Mouse (Mus musculus) forebrain, postnatal 0 days (tissue): ENCODE data around the gene Kctd11. TPM values are rescaled to one million over a fixed set of nuclear protein-coding genes. Genes with fewer than 3 reads are reported as not detected.
A peak's percentile ranks its signal among the peaks of the same experiment; 100 is the strongest.

Source experiments
- ATAC-seq: fragments of 200-750 bp; cut with Nextera tagmentation; 2 replicates; pipeline ENCODE4 v1.8.0; 2017; ENCODE audit warnings: mild to moderate bottlenecking, moderate library complexity
- DNase-seq: peaks from one replicate; pipeline ENCODE4 v3.0.0-alpha.2; 2015
- H3K27ac ChIP-seq: fragments of 300-500 bp; sonication (generic); 2 replicates; pipeline ENCODE4 v1.5.1; 2014; ENCODE audit warnings: low read depth, mild to moderate bottlenecking, antibody characterized with exemption, low read length, moderate library complexity, mixed read lengths
- H3K27me3 ChIP-seq: fragments of 300-500 bp; sonication (generic); 2 replicates; pipeline ENCODE4 v1.6.1; 2014; ENCODE audit warnings: mild to moderate bottlenecking, low read length, mixed read lengths; ENCODE audit not compliant: insufficient read depth
- H3K36me3 ChIP-seq: fragments of 300-500 bp; sonication (generic); 2 replicates; pipeline ENCODE4 v1.6.1; 2014; ENCODE audit warnings: mild to moderate bottlenecking, moderate library complexity; ENCODE audit not compliant: insufficient read depth
- H3K4me1 ChIP-seq: fragments of 300-500 bp; sonication (generic); 2 replicates; pipeline ENCODE4 v1.6.1; 2014; ENCODE audit warnings: antibody characterized with exemption; ENCODE audit not compliant: insufficient read depth
- H3K4me2 ChIP-seq: fragments of 300-500 bp; sonication (generic); 2 replicates; pipeline ENCODE4 v1.6.1; 2014; ENCODE audit warnings: low read depth, mild to moderate bottlenecking, moderate library complexity
- H3K4me3 ChIP-seq: fragments of 300-500 bp; sonication (generic); 2 replicates; pipeline ENCODE4 v1.5.1; 2014; ENCODE audit warnings: low read depth, low read length, mixed read lengths
- H3K9ac ChIP-seq: fragments of 300-500 bp; sonication (generic); 2 replicates; pipeline ENCODE4 v1.6.1; 2014; ENCODE audit warnings: mild to moderate bottlenecking
- H3K9me3 ChIP-seq: fragments of 300-500 bp; sonication (generic); 2 replicates; pipeline ENCODE4 v1.6.1; 2016; ENCODE audit warnings: low read length
- CTCF ChIP-seq: sonication (generic); IDR thresholded peaks from 2 replicates; pipeline ENCODE4 v1.5.1; 2016; ENCODE audit warnings: antibody characterized with exemption, control low read depth, low read depth
- WGBS: fragments of 180-500 bp; shearing (Covaris S2); extraction: QIAGEN DNeasy Blood & Tissue Kit; methylation state at CpG from one replicate; pipeline ENCODE4 v1.1.7; 2014; 5-methylcytosine and 5-hydroxymethylcytosine counted together
- microRNA-seq, 2 experiments: library from miRNA; unstranded; fragments of <30 nt; microRNA quantifications; one replicate each; pipeline ENCODE4; 2016
- polyA plus RNA-seq: library from polyadenylated mRNA; unstranded; fragments of >200 nt; fragmentation: Nextera tagmentation; extraction: Ambion mirVana; gene quantifications from 2 replicates; pipeline ENCODE4 v1.2.1, GENCODE M21; 2015
- total RNA-seq: library from RNA; depleted of rRNA; stranded (reverse); fragments of >200 nt; gene quantifications from 2 replicates; pipeline ENCODE4 v1.2.3, GENCODE M21; 2014; rRNA removed

The Kctd11 gene
- total and polyA plus RNA-seq, 2 experiments from 2014 or later: 0.88 to 1.0 TPM

- H3K4me3 ChIP-seq: peak overlapping the region; percentile 87
- no peaks in the 10 kb centered on the region for H3K9me3 ChIP-seq
- ATAC-seq (no peak), DNase-seq (peak; percentile 70)
- peaks cover 17% of the 10 kb centered on the region for H3K36me3 ChIP-seq
- no peak for TF ChIP-seq CTCF
- peak overlapping the region; percentile 95 for H3K4me2 ChIP-seq
- WGBS: 1% methylated on average over 46 of the region's 52 CpGs
- H3K27me3 ChIP-seq: no peaks in the 10 kb centered on the region
- H3K9ac ChIP-seq: peak overlapping the region; percentile 96
- H3K27ac ChIP-seq: peak overlapping the region; percentile 97
- H3K4me1 ChIP-seq: peaks cover 22% of the 10 kb centered on the region
Measured at GRCm38 (mm10) chr11:69836703-69837576, 44.3 kb downstream of the Kctd11 start.

GRCm38 (mm10) chr11:69835966-69836335 is 45.3 kb downstream of the Kctd11 start:
- no peak for ATAC-seq
- H3K4me1 ChIP-seq: peaks cover 22% of the 10 kb centered on the region
- WGBS: 2% methylated on average over 4 of the region's 4 CpGs
- H3K9ac ChIP-seq: peak overlapping the region; percentile 96
- H3K27me3 ChIP-seq: no peaks in the 10 kb centered on the region
- DNase-seq: no peak
- peaks cover 22% of the 10 kb centered on the region for H3K36me3 ChIP-seq
- no peak for TF ChIP-seq CTCF
- H3K9me3 ChIP-seq: no peaks in the 10 kb centered on the region
- H3K27ac ChIP-seq: peak overlapping the region; percentile 97
- peak overlapping the region; percentile 95 for H3K4me2 ChIP-seq
- peak overlapping the region; percentile 87 for H3K4me3 ChIP-seq

- H3K27me3 ChIP-seq: no peaks in the 10 kb centered on the region
- peak overlapping the region; percentile 87 for H3K4me3 ChIP-seq
- no peak for TF ChIP-seq CTCF
- DNase-seq (no peak), ATAC-seq (no peak)
- H3K4me2 ChIP-seq: peak overlapping the region; percentile 95
- H3K27ac ChIP-seq: peak overlapping the region; percentile 97
- WGBS: 6% methylated on average over 9 of the region's 9 CpGs
- H3K9ac ChIP-seq: peak overlapping the region; percentile 96
- H3K36me3 ChIP-seq: peaks cover 27% of the 10 kb centered on the region
- no peaks in the 10 kb centered on the region for H3K9me3 ChIP-seq
- H3K4me1 ChIP-seq: peaks cover 22% of the 10 kb centered on the region
Measured at GRCm38 (mm10) chr11:69835326-69835965, 45.8 kb downstream of the Kctd11 start.

GRCm38 (mm10) chr11:69834001-69834549 is 47.1 kb downstream of the Kctd11 start:
- Histone ChIP-seq H3K4me3 (peak overlapping the region; percentile 87), H3K9ac (peak overlapping the region; percentile 96), H3K4me2 (peak overlapping the region; percentile 95), H3K27me3 (no peaks in the 10 kb centered on the region), H3K4me1 (peaks cover 18% of the 10 kb centered on the region), H3K27ac (peak overlapping the region; percentile 62), H3K9me3 (no peaks in the 10 kb centered on the region), H3K36me3 (peaks cover 33% of the 10 kb centered on the region)
- TF ChIP-seq CTCF: no peak
- DNase-seq (peak; percentile 47), ATAC-seq (no peak)
- 5% methylated on average over 39 of the region's 48 CpGs for WGBS

GRCm38 (mm10) chr11:69833554-69833953 is 47.7 kb downstream of the Kctd11 start:
- Histone ChIP-seq H3K4me2 (peak overlapping the region; percentile 95), H3K27ac (0 out of 2 replicates have a peak overlapping the region, but pooled peaks have one; percentile 62), H3K36me3 (peaks cover 38% of the 10 kb centered on the region), H3K4me1 (peaks cover 14% of the 10 kb centered on the region), H3K4me3 (peak overlapping the region; percentile 87), H3K9me3 (no peaks in the 10 kb centered on the region), H3K9ac (peak overlapping the region; percentile 96), H3K27me3 (no peaks in the 10 kb centered on the region)
- ATAC-seq (no peak), DNase-seq (no peak)
- no peak for TF ChIP-seq CTCF
- 47% methylated on average over 8 of the region's 8 CpGs for whole genome bisulfite sequencing

- H3K27me3 ChIP-seq: no peaks in the 10 kb centered on the region
- no peak overlapping the region for H3K9ac ChIP-seq
- H3K36me3 ChIP-seq: peaks cover 86% of the 10 kb centered on the region
- ATAC-seq (no peak), DNase-seq (no peak)
- TF ChIP-seq CTCF: no peak
- H3K9me3 ChIP-seq: no peaks in the 10 kb centered on the region
- H3K4me1 ChIP-seq: peaks cover 3% of the 10 kb centered on the region
- no peak overlapping the region for H3K4me3 ChIP-seq
- H3K4me2 ChIP-seq: no peak overlapping the region
- WGBS: 53% methylated on average over 5 of the region's 5 CpGs
- no peak overlapping the region for H3K27ac ChIP-seq
Measured at GRCm38 (mm10) chr11:69828832-69829231, 52.4 kb downstream of the Kctd11 start.

Small RNA genes within 50 kb of the gene (microRNA-seq; reads per million reads assigned to microRNA genes)
- 0 to 0.39 reads per million in 2 experiments for gene Mir6924

Other genes with a start within 250 kb of the Kctd11 start
Only the 30 nearest of the 41 such genes appear.
- 11.1 and 20.5 TPM in 2 replicates for gene Polr2a, start 122.8 kb downstream of the Kctd11 start, total RNA-seq
- 9.1 and 10.0 TPM in 2 replicates for gene Polr2a, start 122.8 kb downstream of the Kctd11 start, polyA plus RNA-seq
- gene Slc35g3, start 119.4 kb downstream of the Kctd11 start, total RNA-seq: not detected in 2 replicates
- 0.21 TPM in 1 of 2 replicates, not detected in the other for gene Slc35g3, start 119.4 kb downstream of the Kctd11 start, polyA plus RNA-seq
- gene Zbtb4, start 115.5 kb downstream of the Kctd11 start, total RNA-seq: 20.3 and 22.9 TPM in 2 replicates
- 2.1 and 2.7 TPM in 2 replicates for gene Zbtb4, start 115.5 kb downstream of the Kctd11 start, polyA plus RNA-seq
- gene Chrnb1, start 85.5 kb downstream of the Kctd11 start, total RNA-seq: 0.33 and 3.8 TPM in 2 replicates
- 0.69 and 1.2 TPM in 2 replicates for gene Chrnb1, start 85.5 kb downstream of the Kctd11 start, polyA plus RNA-seq
- 10.1 and 15.9 TPM in 2 replicates for gene Fgf11, start 79.5 kb downstream of the Kctd11 start, total RNA-seq
- 1.6 and 3.1 TPM in 2 replicates for gene Fgf11, start 79.5 kb downstream of the Kctd11 start, polyA plus RNA-seq
- gene Tmem102, start 75.8 kb downstream of the Kctd11 start, total RNA-seq: 0.23 and 0.76 TPM in 2 replicates
- gene Tmem102, start 75.8 kb downstream of the Kctd11 start, polyA plus RNA-seq: 0.74 and 1.2 TPM in 2 replicates
- gene Gm39566, start 66.1 kb downstream of the Kctd11 start, total RNA-seq: not detected in 2 replicates
- gene Gm39566, start 66.1 kb downstream of the Kctd11 start, polyA plus RNA-seq: not detected in 2 replicates
- gene Spem2, start 62.9 kb downstream of the Kctd11 start, total RNA-seq: not detected in 2 replicates
- gene Spem2, start 62.9 kb downstream of the Kctd11 start, polyA plus RNA-seq: not detected in 2 replicates
- gene Spem1, start 59.2 kb downstream of the Kctd11 start, total RNA-seq: 0.38 and 0.62 TPM in 2 replicates
- gene Spem1, start 59.2 kb downstream of the Kctd11 start, polyA plus RNA-seq: 0.23 and 0.50 TPM in 2 replicates
- gene Nlgn2, start 43.6 kb downstream of the Kctd11 start, total RNA-seq: 82.2 and 104 TPM in 2 replicates
- 13.0 and 18.2 TPM in 2 replicates for gene Nlgn2, start 43.6 kb downstream of the Kctd11 start, polyA plus RNA-seq
- 117 and 189 TPM in 2 replicates for gene Tmem256, start 42.9 kb downstream of the Kctd11 start, total RNA-seq
- 350 and 422 TPM in 2 replicates for gene Tmem256, start 42.9 kb downstream of the Kctd11 start, polyA plus RNA-seq
- 26.6 and 30.6 TPM in 2 replicates for gene Plscr3, start 35.0 kb downstream of the Kctd11 start, total RNA-seq
- 36.2 and 38.2 TPM in 2 replicates for gene Plscr3, start 35.0 kb downstream of the Kctd11 start, polyA plus RNA-seq
- not detected in 2 replicates for gene Tnk1, start 22.7 kb downstream of the Kctd11 start, total RNA-seq
- 0.10 and 0.23 TPM in 2 replicates for gene Tnk1, start 22.7 kb downstream of the Kctd11 start, polyA plus RNA-seq
- gene Tmem95, start 3.4 kb downstream of the Kctd11 start, total RNA-seq: not detected in 2 replicates
- not detected in 2 replicates for gene Tmem95, start 3.4 kb downstream of the Kctd11 start, polyA plus RNA-seq
- 0.90 TPM in 1 of 2 replicates, not detected in the other for gene Acap1, start 14.1 kb upstream of the Kctd11 start, total RNA-seq
- 0.26 and 0.48 TPM in 2 replicates for gene Acap1, start 14.1 kb upstream of the Kctd11 start, polyA plus RNA-seq
- 9.2 and 10.5 TPM in 2 replicates for gene 2810408A11Rik, start 19.6 kb upstream of the Kctd11 start, total RNA-seq
- gene 2810408A11Rik, start 19.6 kb upstream of the Kctd11 start, polyA plus RNA-seq: 10.6 and 11.4 TPM in 2 replicates
- 97.4 and 155 TPM in 2 replicates for gene Neurl4, start 19.7 kb upstream of the Kctd11 start, total RNA-seq
- 15.6 and 18.2 TPM in 2 replicates for gene Neurl4, start 19.7 kb upstream of the Kctd11 start, polyA plus RNA-seq
- 44.4 and 48.0 TPM in 2 replicates for gene Gps2, start 32.5 kb upstream of the Kctd11 start, total RNA-seq
- 64.9 and 67.1 TPM in 2 replicates for gene Gps2, start 32.5 kb upstream of the Kctd11 start, polyA plus RNA-seq
- 489 and 520 TPM in 2 replicates for gene Eif5a, start 40.6 kb upstream of the Kctd11 start, total RNA-seq
- 1,306 and 1,372 TPM in 2 replicates for gene Eif5a, start 40.6 kb upstream of the Kctd11 start, polyA plus RNA-seq
- 7.8 and 22.8 TPM in 2 replicates for gene Ybx2, start 54.4 kb upstream of the Kctd11 start, total RNA-seq
- gene Ybx2, start 54.4 kb upstream of the Kctd11 start, polyA plus RNA-seq: 1.5 and 2.5 TPM in 2 replicates
- 4.1 and 7.8 TPM in 2 replicates for gene Slc2a4, start 66.8 kb upstream of the Kctd11 start, total RNA-seq
- gene Slc2a4, start 66.8 kb upstream of the Kctd11 start, polyA plus RNA-seq: 3.5 and 3.9 TPM in 2 replicates
- gene Cldn7, start 83.4 kb upstream of the Kctd11 start, total RNA-seq: not detected in 2 replicates
- 0.34 and 0.42 TPM in 2 replicates for gene Cldn7, start 83.4 kb upstream of the Kctd11 start, polyA plus RNA-seq
- gene Ctdnep1, start 99.8 kb upstream of the Kctd11 start, total RNA-seq: 29.7 and 41.4 TPM in 2 replicates
- 21.2 and 23.2 TPM in 2 replicates for gene Ctdnep1, start 99.8 kb upstream of the Kctd11 start, polyA plus RNA-seq
- gene Elp5, start 101.1 kb upstream of the Kctd11 start, total RNA-seq: 115 and 124 TPM in 2 replicates
- gene Elp5, start 101.1 kb upstream of the Kctd11 start, polyA plus RNA-seq: 187 and 198 TPM in 2 replicates
- gene Gabarap, start 109.7 kb upstream of the Kctd11 start, total RNA-seq: 246 and 261 TPM in 2 replicates
- gene Gabarap, start 109.7 kb upstream of the Kctd11 start, polyA plus RNA-seq: 574 and 668 TPM in 2 replicates
- 47.6 and 52.7 TPM in 2 replicates for gene Phf23, start 114.4 kb upstream of the Kctd11 start, total RNA-seq
- gene Phf23, start 114.4 kb upstream of the Kctd11 start, polyA plus RNA-seq: 48.0 and 49.7 TPM in 2 replicates
- gene Dvl2, start 119.2 kb upstream of the Kctd11 start, total RNA-seq: 31.9 and 43.9 TPM in 2 replicates
- 12.7 and 15.7 TPM in 2 replicates for gene Dvl2, start 119.2 kb upstream of the Kctd11 start, polyA plus RNA-seq
- gene Acadvl, start 134.0 kb upstream of the Kctd11 start, total RNA-seq: 45.1 and 47.7 TPM in 2 replicates
- 47.9 and 51.5 TPM in 2 replicates for gene Acadvl, start 134.0 kb upstream of the Kctd11 start, polyA plus RNA-seq
- 214 and 230 TPM in 2 replicates for gene Dlg4, start 135.5 kb upstream of the Kctd11 start, total RNA-seq
- gene Dlg4, start 135.5 kb upstream of the Kctd11 start, polyA plus RNA-seq: 12.1 and 14.3 TPM in 2 replicates
- gene Asgr1, start 172.7 kb upstream of the Kctd11 start, total RNA-seq: 3.0 and 5.4 TPM in 2 replicates
- 4.3 and 4.5 TPM in 2 replicates for gene Asgr1, start 172.7 kb upstream of the Kctd11 start, polyA plus RNA-seq